Mouse (Mus musculus) embryonic facial prominence, embryonic 10.5 days (tissue): ENCODE results near the gene Tom1l1. TPM values are rescaled to one million over a fixed set of nuclear protein-coding genes. Genes with fewer than 3 reads are reported as not detected.

Experiments used
- DNase-seq: peaks from one replicate; pipeline ENCODE4 v3.0.0-alpha.2; 2017; ENCODE audit warnings: low spot score
- H3K27ac ChIP-seq: fragments of 300-500 bp; sonication (generic); replicated peaks from 2 replicates; pipeline ENCODE4 v1.5.1; 2016; ENCODE audit warnings: mild to moderate bottlenecking
- H3K27me3 ChIP-seq: fragments of 300-500 bp; sonication (generic); replicated peaks from 2 replicates; pipeline ENCODE4 v1.6.1; 2016; ENCODE audit warnings: low read depth, mild to moderate bottlenecking; ENCODE audit not compliant: poor library complexity, severe bottlenecking
- H3K36me3 ChIP-seq: fragments of 300-500 bp; sonication (generic); replicated peaks from 2 replicates; pipeline ENCODE4 v1.6.1; 2016; ENCODE audit warnings: mild to moderate bottlenecking, moderate library complexity
- H3K4me1 ChIP-seq: fragments of 300-500 bp; sonication (generic); 2 replicates; pipeline ENCODE4 v1.6.1; 2016
- H3K4me3 ChIP-seq: fragments of 300-500 bp; sonication (generic); 2 replicates; pipeline ENCODE4 v1.5.1; 2016; ENCODE audit warnings: mild to moderate bottlenecking, moderate library complexity
- H3K9me3 ChIP-seq: fragments of 300-500 bp; sonication (generic); 2 replicates; pipeline ENCODE4 v1.6.1; 2016; ENCODE audit warnings: mild to moderate bottlenecking
- WGBS: fragments of 180-500 bp; shearing (Covaris S2); methylation state at CpG from one replicate; pipeline ENCODE4 v1.1.7; 2016; 5-methylcytosine and 5-hydroxymethylcytosine counted together
- polyA plus RNA-seq: library from polyadenylated mRNA; unstranded; fragments of >200 nt; fragmentation: Nextera tagmentation; extraction: Ambion mirVana; gene quantifications from 2 replicates; pipeline ENCODE4 v1.2.1, GENCODE M21; 2016

The Tom1l1 gene
- polyA plus RNA-seq, 1 experiment from 2014 or later = 20.6 TPM

DNA sequence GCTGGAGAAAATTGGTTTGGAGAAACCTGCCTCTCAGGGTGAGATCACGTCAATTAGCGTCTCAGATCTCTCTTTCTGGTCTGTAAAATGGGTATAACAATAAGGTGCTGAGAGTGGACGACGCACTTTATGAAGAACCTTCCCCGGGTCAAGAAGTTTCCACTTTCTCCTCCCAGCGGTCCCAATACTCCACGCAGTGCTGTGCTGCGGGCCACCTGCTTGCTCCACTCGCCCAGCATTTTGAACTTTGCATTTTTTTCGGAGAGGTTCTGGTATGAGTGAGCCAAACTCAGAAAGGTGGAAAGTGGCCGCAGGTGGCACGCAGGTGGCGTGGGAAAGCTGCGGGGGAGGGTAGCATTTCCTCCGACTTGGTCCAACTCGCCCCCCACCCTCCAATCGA, 1.1 kb downstream of the Tom1l1 start:
- H3K9me3 ChIP-seq = no peaks in the 10 kb centered on the region
- DNase-seq = no peak
- H3K27me3 ChIP-seq = peaks cover 34% of the 10 kb centered on the region
- H3K36me3 ChIP-seq = peaks cover 9% of the 10 kb centered on the region; the same call in 1 of the 2 replicates
- peaks cover 21% of the 10 kb centered on the region for H3K4me1 ChIP-seq
- H3K4me3 ChIP-seq = peak overlapping the region; percentile 73
- H3K27ac ChIP-seq = peak overlapping the region; percentile 81
- under 1% methylated on average over 17 of the region's 17 CpGs for WGBS

DNA sequence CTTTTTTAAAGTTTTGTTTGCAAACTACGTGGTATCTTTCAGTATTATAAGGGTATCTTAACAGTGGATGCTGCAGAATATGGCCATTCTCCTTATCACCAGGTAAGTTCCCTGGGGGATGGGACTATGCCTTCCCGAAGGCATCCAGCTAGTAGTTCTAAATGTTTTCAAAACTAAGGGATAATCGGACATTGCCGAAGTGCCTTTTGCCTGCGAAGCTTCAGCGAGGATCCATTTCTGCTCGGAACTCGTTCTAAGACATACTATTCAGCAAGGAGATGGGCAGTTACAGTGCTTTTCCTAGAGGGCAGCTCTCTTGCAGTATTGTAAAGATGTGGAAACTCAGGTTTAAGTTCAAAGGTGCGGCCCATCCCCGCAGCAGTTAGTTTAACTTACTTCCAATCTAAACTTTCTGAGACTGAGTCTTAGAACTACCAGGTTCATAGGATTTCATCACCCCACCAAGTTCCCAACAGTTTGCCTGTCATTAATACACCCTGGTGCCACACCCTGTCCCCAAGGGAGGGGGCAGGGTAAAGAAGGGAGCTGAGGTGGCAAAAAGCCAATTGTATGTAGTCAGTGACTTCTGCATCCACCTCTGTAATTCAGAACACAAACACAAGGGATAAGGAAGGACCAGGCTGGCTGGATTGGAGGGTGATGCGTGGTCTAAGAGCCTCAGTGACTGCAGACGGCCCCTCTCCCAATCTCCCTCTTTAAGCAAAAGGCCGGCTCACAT, 1.7 kb downstream of the Tom1l1 start:
- no peak for DNase-seq
- 72% methylated on average over 13 of the region's 13 CpGs for WGBS
- Histone ChIP-seq H3K4me1 (peaks cover 21% of the 10 kb centered on the region), H3K36me3 (peaks cover 9% of the 10 kb centered on the region; the same call in 1 of the 2 replicates), H3K9me3 (no peaks in the 10 kb centered on the region), H3K27ac (no peak overlapping the region), H3K4me3 (peak overlapping the region; percentile 73), H3K27me3 (peaks cover 34% of the 10 kb centered on the region)

- Histone ChIP-seq H3K27me3 (peaks cover 34% of the 10 kb centered on the region), H3K36me3 (peaks cover 17% of the 10 kb centered on the region; the same call in 1 of the 2 replicates), H3K4me3 (no peak overlapping the region), H3K9me3 (no peaks in the 10 kb centered on the region), H3K4me1 (peaks cover 21% of the 10 kb centered on the region), H3K27ac (no peak overlapping the region)
- no peak for DNase-seq
- 75% methylated on average over 6 of the region's 6 CpGs for WGBS
Observed at GRCm38 (mm10) chr11:90685196-90685595, 3.0 kb downstream of the Tom1l1 start.

- Histone ChIP-seq H3K27ac (no peak overlapping the region), H3K9me3 (no peaks in the 10 kb centered on the region)
- DNase-seq = no peak
Observed at GRCm38 (mm10) chr11:90684765-90685164, 3.4 kb downstream of the Tom1l1 start.

GRCm38 (mm10) chr11:90681171-90681570, 7.0 kb downstream of the Tom1l1 start:
- peaks cover 8% of the 10 kb centered on the region for H3K4me1 ChIP-seq
- peaks cover 17% of the 10 kb centered on the region; the same call in 1 of the 2 replicates for H3K36me3 ChIP-seq
- no peaks in the 10 kb centered on the region for H3K9me3 ChIP-seq
- H3K27me3 ChIP-seq = peaks cover 5% of the 10 kb centered on the region; the same call in 1 of the 2 replicates
- H3K27ac ChIP-seq = no peak overlapping the region
- H3K4me3 ChIP-seq = no peak overlapping the region
- no peak for DNase-seq

More at GRCm38 (mm10) chr11:90684765-90685164, 3.4 kb downstream of the Tom1l1 start:
- WGBS = 46% methylated on average over 6 of the region's 6 CpGs
- Histone ChIP-seq H3K27me3 (peaks cover 34% of the 10 kb centered on the region), H3K4me3 (no peak overlapping the region), H3K4me1 (peaks cover 21% of the 10 kb centered on the region), H3K36me3 (peaks cover 17% of the 10 kb centered on the region; the same call in 1 of the 2 replicates)

- WGBS = 86% methylated on average over 5 of the region's 5 CpGs
- Histone ChIP-seq H3K36me3 (peaks cover 17% of the 10 kb centered on the region; the same call in 1 of the 2 replicates), H3K27me3 (no peaks in the 10 kb centered on the region), H3K9me3 (no peaks in the 10 kb centered on the region), H3K4me1 (no peaks in the 10 kb centered on the region), H3K4me3 (no peak overlapping the region), H3K27ac (no peak overlapping the region)
- DNase-seq = no peak
Observed at GRCm38 (mm10) chr11:90678582-90678981, 9.6 kb downstream of the Tom1l1 start.

GRCm38 (mm10) chr11:90677771-90678288, 10.3 kb downstream of the Tom1l1 start:
- WGBS = 84% methylated on average over 8 of the region's 8 CpGs
- no peaks in the 10 kb centered on the region for H3K27me3 ChIP-seq
- no peak overlapping the region for H3K4me3 ChIP-seq
- H3K36me3 ChIP-seq = peaks cover 20% of the 10 kb centered on the region
- H3K4me1 ChIP-seq = no peaks in the 10 kb centered on the region
- H3K27ac ChIP-seq = no peak overlapping the region
- H3K9me3 ChIP-seq = no peaks in the 10 kb centered on the region
- DNase-seq = peak; percentile 4

DNA sequence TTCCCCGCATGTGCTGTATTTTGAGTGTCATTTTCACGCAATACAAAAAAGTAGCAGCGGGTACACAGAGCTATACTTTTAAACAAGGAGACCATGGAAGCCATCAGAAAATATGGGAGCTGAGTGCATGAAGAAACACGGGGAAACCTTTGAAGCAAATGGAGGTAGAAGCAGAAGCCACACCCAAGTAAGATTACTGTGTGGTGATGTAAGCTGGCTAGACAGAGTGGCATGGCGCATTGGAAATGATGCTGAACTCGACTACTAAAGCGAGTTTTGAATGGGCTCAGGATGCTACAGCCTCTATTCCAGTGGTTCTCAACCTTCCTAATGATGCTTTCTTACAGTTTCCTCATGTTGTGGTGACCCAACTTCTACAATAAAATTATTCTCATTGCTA, 11.1 kb downstream of the Tom1l1 start:
- no peak for DNase-seq
- H3K4me1 ChIP-seq = no peaks in the 10 kb centered on the region
- H3K4me3 ChIP-seq = no peak overlapping the region
- H3K27ac ChIP-seq = no peak overlapping the region
- no peaks in the 10 kb centered on the region for H3K27me3 ChIP-seq
- H3K9me3 ChIP-seq = no peaks in the 10 kb centered on the region
- H3K36me3 ChIP-seq = peaks cover 17% of the 10 kb centered on the region
- WGBS = 91% methylated on average over 7 of the region's 7 CpGs

DNA sequence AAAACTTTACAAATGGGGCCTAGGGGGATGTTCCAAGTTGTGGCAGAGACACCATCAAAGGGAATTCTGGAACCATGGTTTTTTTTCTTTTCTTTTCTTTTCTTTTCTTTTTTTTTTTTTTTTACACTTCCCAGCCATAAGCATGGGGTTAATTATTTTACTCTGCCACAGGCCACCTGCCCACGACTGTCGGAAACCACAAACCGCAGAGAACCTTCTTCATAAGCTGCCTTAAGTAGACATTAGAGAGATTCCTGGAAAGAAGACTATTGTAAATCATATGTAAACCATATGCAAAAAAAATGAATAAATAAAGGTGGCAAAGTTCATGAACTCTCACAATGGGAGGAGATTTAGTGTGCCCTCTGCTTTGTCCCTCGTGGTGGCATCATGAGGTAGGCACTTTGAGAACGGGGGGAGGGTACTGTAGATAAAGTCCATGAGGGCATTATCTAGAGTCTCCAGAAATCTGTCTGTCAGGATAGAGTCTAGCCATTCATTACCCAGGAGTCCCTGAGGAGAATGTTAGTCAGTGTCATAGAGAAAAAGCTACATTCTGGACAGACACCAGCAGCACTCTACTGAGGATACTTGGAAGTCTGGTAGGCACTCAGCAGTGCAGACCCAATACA, 12.6 kb downstream of the Tom1l1 start:
- WGBS = 88% methylated on average over 5 of the region's 5 CpGs
- no peak overlapping the region for H3K27ac ChIP-seq
- no peaks in the 10 kb centered on the region for H3K4me1 ChIP-seq
- H3K9me3 ChIP-seq = no peaks in the 10 kb centered on the region
- peaks cover 10% of the 10 kb centered on the region for H3K36me3 ChIP-seq
- H3K27me3 ChIP-seq = no peaks in the 10 kb centered on the region
- no peak overlapping the region for H3K4me3 ChIP-seq
- no peak for DNase-seq

DNA sequence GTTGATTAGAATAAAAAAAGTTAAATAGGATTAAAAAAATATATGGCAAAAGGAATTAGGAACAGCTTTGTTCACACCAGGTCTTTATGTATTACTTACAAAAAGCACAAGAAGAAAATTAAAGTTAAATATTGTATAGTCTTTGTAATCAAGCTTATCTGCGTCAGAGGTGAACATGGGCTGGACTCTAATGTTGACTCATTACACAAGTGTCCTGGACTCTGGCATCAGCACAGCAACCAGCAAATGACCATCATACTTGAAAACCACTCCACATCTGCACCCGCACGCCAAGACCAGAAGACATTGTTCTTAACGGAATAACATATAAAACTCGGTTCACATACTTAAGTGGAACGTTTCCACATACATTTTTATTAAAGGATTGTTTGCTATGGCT, 20.8 kb downstream of the Tom1l1 start:
- Histone ChIP-seq H3K27me3 (no peaks in the 10 kb centered on the region), H3K36me3 (peaks cover 13% of the 10 kb centered on the region), H3K4me3 (no peak overlapping the region), H3K27ac (no peak overlapping the region), H3K4me1 (peaks cover 38% of the 10 kb centered on the region), H3K9me3 (no peaks in the 10 kb centered on the region)
- WGBS = 96% methylated on average over 6 of the region's 6 CpGs
- no peak for DNase-seq

GRCm38 (mm10) chr11:90666916-90667315, 21.2 kb downstream of the Tom1l1 start:
- no peaks in the 10 kb centered on the region for H3K27me3 ChIP-seq
- no peak for DNase-seq
- peaks cover 38% of the 10 kb centered on the region for H3K4me1 ChIP-seq
- peaks cover 10% of the 10 kb centered on the region for H3K36me3 ChIP-seq
- no peak overlapping the region for H3K27ac ChIP-seq
- no peak overlapping the region for H3K4me3 ChIP-seq
- H3K9me3 ChIP-seq = no peaks in the 10 kb centered on the region
- 83% methylated on average over 4 of the region's 4 CpGs for WGBS

DNA sequence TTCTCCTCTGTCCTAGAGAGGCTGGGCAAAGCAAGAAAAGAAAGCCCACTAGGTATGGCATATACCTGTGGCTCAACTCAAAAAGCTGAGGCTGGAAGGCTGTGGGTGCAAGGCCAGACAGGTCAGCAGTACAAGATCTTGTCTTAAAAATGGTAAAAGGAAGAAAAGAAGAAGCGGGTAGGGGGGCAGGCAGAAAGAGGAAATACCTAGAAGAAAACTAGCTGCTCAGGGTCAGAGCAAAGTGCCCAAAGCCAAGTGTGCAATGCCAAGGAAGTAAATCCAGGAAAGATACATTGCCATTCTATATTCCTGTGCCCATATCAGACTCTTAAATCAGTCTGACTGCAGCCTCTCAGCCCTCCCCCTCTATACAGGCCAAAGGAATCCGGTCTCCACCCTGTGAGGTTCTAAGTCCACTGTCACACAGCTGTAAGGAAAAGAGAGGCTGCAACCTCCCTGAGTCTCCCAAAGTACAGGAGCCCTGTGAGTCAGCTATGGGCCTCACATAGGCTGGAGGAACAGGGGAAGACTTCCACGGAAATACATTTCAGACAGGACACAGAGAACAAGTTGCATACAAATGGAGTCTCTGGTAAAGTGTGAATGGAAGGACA, 21.9 kb downstream of the Tom1l1 start:
- H3K4me1 ChIP-seq = peaks cover 38% of the 10 kb centered on the region
- peak overlapping the region; percentile 78 for H3K27ac ChIP-seq
- H3K4me3 ChIP-seq = no peak overlapping the region
- DNase-seq = no peak
- H3K9me3 ChIP-seq = no peaks in the 10 kb centered on the region
- peaks cover 13% of the 10 kb centered on the region for H3K36me3 ChIP-seq
- WGBS = 68% methylated on average over 3 of the region's 3 CpGs
- no peaks in the 10 kb centered on the region for H3K27me3 ChIP-seq
